Comparison of ENCODE assay signal across 8 mouse cellular contexts in genomic region chr7:137468174-137468573, GRCm38 (mm10). TPM values are rescaled to one million over a fixed set of nuclear protein-coding genes. Genes with fewer than 3 reads are reported as not detected.
DNase-seq lines count a peak whose midpoint lies in the region; ATAC-seq and TF ChIP-seq lines count a peak whose summit lies in the region.

No protein-coding gene starts in this region.

- no peaks in the 10 kb centered on the region for H3K36me3 ChIP-seq in hindbrain, embryonic 11.5 days (ENCODE audit: control insufficient read depth, insufficient read depth, low read length)
- H3K36me3 ChIP-seq in hindbrain, embryonic 13.5 days, result peaks cover 54% of the 10 kb centered on the region
- H3K36me3 ChIP-seq in CH12.LX (replicated peaks in 1 of 2; ENCODE audit: control insufficient read depth in 1 of 2, insufficient read depth in 1 of 2, low read length in 1 of 2), result peaks cover 39 to 64% of the 10 kb centered on the region in 2 experiments
- H3K36me3 ChIP-seq in neural tube, embryonic 11.5 days (ENCODE audit: control insufficient read depth, insufficient read depth, low read length), result peaks cover 4% of the 10 kb centered on the region

- H3K27me3 ChIP-seq in hindbrain, embryonic 11.5 days (ENCODE audit: control insufficient read depth, insufficient read depth, low read length), result no peaks in the 10 kb centered on the region
- no peaks in the 10 kb centered on the region for H3K27me3 ChIP-seq in hindbrain, embryonic 13.5 days
- peaks cover 7% of the 10 kb centered on the region for H3K27me3 ChIP-seq in CH12.LX (replicated peaks)
- no peaks in the 10 kb centered on the region for H3K27me3 ChIP-seq in neural tube, embryonic 11.5 days (ENCODE audit: control insufficient read depth, insufficient read depth, low read length)

- TF ChIP-seq RAD21 in CH12.LX (IDR thresholded peaks at IDR 0.05; ENCODE audit: low read depth, low read length), result peak; percentile 61

- in situ Hi-C loops in CH12.LX (cut with MboI; ENCODE audit: low pct_ligation_motif_present, low pct_unique_long_range_greater_than_20kb, low sequenced_read_pairs), result no loop called here

- H3K79me2 ChIP-seq in CH12.LX (replicated peaks; ENCODE audit: control insufficient read depth, extremely low read depth, insufficient read depth, poor library complexity, severe bottlenecking), result no peaks in the 10 kb centered on the region

- no peak overlapping the region for H3K9ac ChIP-seq in hindbrain, embryonic 11.5 days (ENCODE audit: low read depth, low read length)
- H3K9ac ChIP-seq in hindbrain, embryonic 13.5 days, result no peak overlapping the region
- no peak overlapping the region for H3K9ac ChIP-seq in CH12.LX (ENCODE audit: insufficient read depth, low read depth)
- H3K9ac ChIP-seq in neural tube, embryonic 11.5 days (ENCODE audit: low read length), result no peak overlapping the region

- H3K4me2 ChIP-seq in hindbrain, embryonic 11.5 days (replicated peaks; ENCODE audit: low read depth, low read length), result no peak overlapping the region
- no peak overlapping the region for H3K4me2 ChIP-seq in hindbrain, embryonic 13.5 days
- no peak overlapping the region for H3K4me2 ChIP-seq in CH12.LX (ENCODE audit: insufficient read depth, low read depth, poor library complexity, severe bottlenecking)
- H3K4me2 ChIP-seq in neural tube, embryonic 11.5 days (ENCODE audit: low read depth), result no peak overlapping the region

- H3K4me3 ChIP-seq in hindbrain, embryonic 11.5 days (ENCODE audit: low read depth, low read length), result no peak overlapping the region
- H3K4me3 ChIP-seq in hindbrain, embryonic 13.5 days, result no peak overlapping the region
- H3K4me3 ChIP-seq in CH12.LX (replicated peaks in 1 of 3; ENCODE audit: low read depth in 2 of 3, low read length in 2 of 3, poor library complexity in 1 of 3), result no peak overlapping the region
- H3K4me3 ChIP-seq in neural tube, embryonic 11.5 days (ENCODE audit: low read depth, low read length), result no peak overlapping the region

- dilution Hi-C loops in CH12.LX (cut with MboI; ENCODE audit: extremely low pct_ligation_motif_present, extremely low pct_unique_long_range_greater_than_20kb, low sequenced_read_pairs), result no loop called here

- DNase-seq in hindbrain, embryonic 11.5 days (ENCODE audit: low spot score), result peak; percentile 49
- DNase-seq in CH12.LX (ENCODE audit: extremely low read depth), result peak; percentile 48
- peak; percentile 30 for DNase-seq in adrenal gland, postnatal 25 days
- peak; percentile 38 to 49 for DNase-seq in gastrocnemius, postnatal 36 days
- DNase-seq in layer of hippocampus, postnatal 10 days (ENCODE audit: low spot score in 2 of 2), result peak; percentile 70 to 71
- peak; percentile 39 for DNase-seq in neural tube, embryonic 11.5 days (ENCODE audit: low spot score)
- DNase-seq in urinary bladder, postnatal 36 days (ENCODE audit: low spot score in 2 of 2), result no peak

- peak; percentile 11 to 68; a peak in 2 of 4 replicates for TF ChIP-seq CTCF in CH12.LX (conservative IDR thresholded peaks at IDR 0.05 in 1 of 2, IDR thresholded peaks at IDR 0.05 in 1 of 2; ENCODE audit: low read depth in 2 of 2, low read length in 2 of 2)

- ATAC-seq in hindbrain, embryonic 11.5 days (ENCODE audit: low FRiP score), result no peak
- ATAC-seq in hindbrain, embryonic 13.5 days (ENCODE audit: low FRiP score), result no peak
- no peak for ATAC-seq in neural tube, embryonic 11.5 days (ENCODE audit: insufficient read depth, low FRiP score, low TSS enrichment)

- intact Hi-C loops in gastrocnemius, postnatal 36 days (cut with DNase I), result loop anchor here (5.0 kb wide), 2 partner anchors 146 to 221 kb away; no protein-coding TSS in a partner anchor

- TF ChIP-seq POLR2A in CH12.LX (IDR thresholded peaks at IDR 0.05; ENCODE audit: low read depth, low read length), result no peak

- H3K4me1 ChIP-seq in hindbrain, embryonic 11.5 days (replicated peaks; ENCODE audit: control insufficient read depth, insufficient read depth, low read length), result no peaks in the 10 kb centered on the region
- H3K4me1 ChIP-seq in hindbrain, embryonic 13.5 days (replicated peaks), result no peaks in the 10 kb centered on the region
- H3K4me1 ChIP-seq in CH12.LX (ENCODE audit: control insufficient read depth in 1 of 2, insufficient read depth in 2 of 2), result peaks cover 0 to 3% of the 10 kb centered on the region in 2 experiments; a peak in 1 of 4 replicates
- no peaks in the 10 kb centered on the region for H3K4me1 ChIP-seq in neural tube, embryonic 11.5 days (ENCODE audit: control insufficient read depth, insufficient read depth, low read length)

- no peaks in the 10 kb centered on the region for H3K9me3 ChIP-seq in hindbrain, embryonic 11.5 days (ENCODE audit: control insufficient read depth, low read length)
- H3K9me3 ChIP-seq in hindbrain, embryonic 13.5 days, result no peaks in the 10 kb centered on the region
- H3K9me3 ChIP-seq in CH12.LX (replicated peaks; ENCODE audit: low read length), result no peaks in the 10 kb centered on the region
- no peaks in the 10 kb centered on the region for H3K9me3 ChIP-seq in neural tube, embryonic 11.5 days (ENCODE audit: control insufficient read depth, low read length)

- WGBS in hindbrain, embryonic 11.5 days, result 83% methylated on average over 4 of the region's 4 CpGs
- WGBS in hindbrain, embryonic 13.5 days, result 77% methylated on average over 4 of the region's 4 CpGs
- WGBS in neural tube, embryonic 11.5 days, result 80% methylated on average over 4 of the region's 4 CpGs

- TF ChIP-seq EP300 in CH12.LX (IDR thresholded peaks at IDR 0.05; ENCODE audit: low read length), result no peak

- no peak overlapping the region for H3K27ac ChIP-seq in hindbrain, embryonic 11.5 days (ENCODE audit: low read depth, low read length)
- no peak overlapping the region for H3K27ac ChIP-seq in hindbrain, embryonic 13.5 days
- no peak overlapping the region for H3K27ac ChIP-seq in CH12.LX (ENCODE audit: insufficient read depth, low read depth)
- H3K27ac ChIP-seq in neural tube, embryonic 11.5 days (ENCODE audit: low read depth, low read length), result no peak overlapping the region

TF ChIP-seq in CH12.LX, 34 proteins besides CTCF, POLR2A, EP300 and RAD21:
- no peak for TF ChIP-seq POLR2AphosphoS2 (IDR thresholded peaks at IDR 0.05; ENCODE audit: low read depth, low read length)
- peak; percentile 27 for TF ChIP-seq SMC3 (IDR thresholded peaks at IDR 0.05; ENCODE audit: low read depth, low read length)

RNA-seq across cellular contexts. Expression of gene Glrx3, which starts 30.8 kb away (rescaled TPM):
- 347 and 362 TPM in 2 replicates for polyA plus RNA-seq in hindbrain, embryonic 11.5 days (2014; fragmentation: Nextera tagmentation; extraction: Ambion mirVana)
- polyA plus RNA-seq in hindbrain, embryonic 13.5 days (2015; fragmentation: Nextera tagmentation; extraction: Ambion mirVana), result 275 and 301 TPM in 2 replicates
- total RNA-seq in CH12.LX (2012; rRNA removed) (182 and 196 TPM in 2 replicates), CH12.LX (2014; rRNA removed) (347 and 372 TPM in 2 replicates)
- 243 and 279 TPM in 2 replicates for polyA plus RNA-seq in CH12.LX (2012; ENCODE audit: insufficient read length, low read depth)
- 95.6 and 109 TPM in 2 replicates for total RNA-seq in adrenal gland, postnatal 25 days (2021)
- 100 to 1,000 TPM; 105 to 109 TPM for total RNA-seq in gastrocnemius, postnatal 36 days (2021)
- 100 to 1,000 TPM; 136 to 147 TPM for total RNA-seq in layer of hippocampus, postnatal 10 days (2021)
- 345 and 354 TPM in 2 replicates for polyA plus RNA-seq in neural tube, embryonic 11.5 days (2014; fragmentation: Nextera tagmentation; extraction: Ambion mirVana)

RNA-seq across cellular contexts. Expression of gene 9430038I01Rik, which starts 57.6 kb away (rescaled TPM):
- polyA plus RNA-seq in hindbrain, embryonic 11.5 days (2014; fragmentation: Nextera tagmentation; extraction: Ambion mirVana), result 19.5 and 19.9 TPM in 2 replicates
- polyA plus RNA-seq in hindbrain, embryonic 13.5 days (2015; fragmentation: Nextera tagmentation; extraction: Ambion mirVana), result 14.1 and 16.1 TPM in 2 replicates
- 7.4 and 10.3 TPM in 2 replicates for total RNA-seq in CH12.LX (2012; rRNA removed)
- 11.6 and 14.0 TPM in 2 replicates for total RNA-seq in CH12.LX (2014; rRNA removed)
- polyA plus RNA-seq in CH12.LX (2012; ENCODE audit: insufficient read length, low read depth), result 9.8 and 14.6 TPM in 2 replicates
- total RNA-seq in adrenal gland, postnatal 25 days (2021), result 12.3 and 13.8 TPM in 2 replicates
- total RNA-seq in gastrocnemius, postnatal 36 days (2021), result 1 to 10 TPM; 4.1 to 4.8 TPM
- total RNA-seq in layer of hippocampus, postnatal 10 days (2021), result 1 to 10 TPM; 5.7 to 7.9 TPM
- 17.4 and 18.9 TPM in 2 replicates for polyA plus RNA-seq in neural tube, embryonic 11.5 days (2014; fragmentation: Nextera tagmentation; extraction: Ambion mirVana)

Comparison
In these comparisons a context has a peak if more than half of its experiments do, and no peak if none do; other contexts are left out.
1. DNase-seq: peak in hindbrain, embryonic 11.5 days (single experiment), CH12.LX (single experiment), adrenal gland, postnatal 25 days (single experiment), gastrocnemius, postnatal 36 days (2 of 2), layer of hippocampus, postnatal 10 days (2 of 2) and neural tube, embryonic 11.5 days (single experiment); none in urinary bladder, postnatal 36 days (0 of 2).